Mouse (Mus musculus) 3T3-L1 (cell line): ENCODE data around the gene Cplane1.

Experiments used
- DNase-seq: peaks from one replicate; pipeline ENCODE4 v3.0.0-alpha.2; 2015; ENCODE audit warnings: low read depth, low spot score

Gene Cplane1

GRCm38 (mm10) chr15:8294150-8294549 is 125.2 kb downstream of the Cplane1 start:
- no peak for DNase-seq

GRCm38 (mm10) chr15:8302944-8303343 is 134.0 kb downstream of the Cplane1 start:
- no peak for DNase-seq

- DNase-seq: no peak
Measured at GRCm38 (mm10) chr15:8305474-8305873, 136.6 kb downstream of the Cplane1 start.

- no peak for DNase-seq
Measured at GRCm38 (mm10) chr15:8317381-8317780, 148.5 kb downstream of the Cplane1 start.

GRCm38 (mm10) chr15:8319191-8319590 is 150.3 kb downstream of the Cplane1 start:
- no peak for DNase-seq
